ENCODE assay signal across 19 mouse cellular contexts in the genomic region with DNA sequence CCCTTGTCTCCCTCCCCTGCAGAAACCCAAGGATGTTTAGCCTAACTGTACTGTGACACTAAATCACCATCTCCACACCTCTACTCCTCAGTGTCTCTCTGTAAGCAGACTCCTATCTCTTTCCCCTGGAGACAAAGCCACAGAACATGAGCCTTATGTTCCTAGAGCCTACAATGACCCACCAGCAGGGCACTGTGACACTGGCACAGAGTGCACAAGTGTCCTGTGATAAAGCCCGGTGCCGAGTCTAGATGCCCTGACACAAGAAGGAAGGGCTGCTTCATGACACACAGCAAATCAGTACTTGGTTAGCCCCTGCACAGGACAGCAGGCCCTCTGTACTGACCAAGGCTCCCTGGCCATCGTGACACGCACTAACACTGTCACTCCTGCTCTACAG.
"Had no signal": no experiment of that assay in that cellular context is flagged by ENCODE, and none has a peak within 500 bp of the region (broad histone marks: within the 10 kb centered on the region; RNA-seq: fewer than 3 reads in every experiment).

No protein-coding gene starts in this region.

- H3K9ac ChIP-seq: liver, embryonic 14.5 days; lung, embryonic 14.5 days; midbrain, embryonic 13.5 days; midbrain, embryonic 15.5 days; neural tube, embryonic 13.5 days; neural tube, embryonic 15.5 days had no signal

- H3K4me3 ChIP-seq: midbrain, embryonic 13.5 days; midbrain, embryonic 15.5 days; myocyte; neural tube, embryonic 13.5 days; neural tube, embryonic 15.5 days had no signal

- H3K4me2 ChIP-seq: lung, embryonic 14.5 days; midbrain, embryonic 11.5 days; midbrain, embryonic 13.5 days; midbrain, embryonic 15.5 days; neural tube, embryonic 13.5 days; neural tube, embryonic 15.5 days had no signal

- ATAC-seq: midbrain, embryonic 13.5 days; midbrain, embryonic 15.5 days had no signal

- H3K27me3 ChIP-seq: midbrain, embryonic 13.5 days; midbrain, embryonic 15.5 days; neural tube, embryonic 13.5 days; neural tube, embryonic 15.5 days had no signal

- H3K4me1 ChIP-seq: midbrain, embryonic 15.5 days had no signal

- H3K27ac ChIP-seq: liver, embryonic 14.5 days; midbrain, embryonic 13.5 days; midbrain, embryonic 15.5 days; neural tube, embryonic 13.5 days; neural tube, embryonic 15.5 days had no signal

- H3K36me3 ChIP-seq: midbrain, embryonic 13.5 days; midbrain, embryonic 15.5 days; neural tube, embryonic 13.5 days; neural tube, embryonic 15.5 days had no signal

- DNase-seq: lung, adult 18-20 months; lung, embryonic 14.5 days; lung, postnatal 10 days; lung, postnatal 4 days; retina, postnatal 1 day; right cerebral cortex, adult 18-20 months; right cerebral cortex, postnatal 25 days; right cerebral cortex, postnatal 4 days; spleen, adult 18-20 months; thymus, adult 18-20 months; thymus, postnatal 14 days; thymus, postnatal 36 days had no signal

- H3K9me3 ChIP-seq: midbrain, embryonic 13.5 days; midbrain, embryonic 15.5 days; neural tube, embryonic 13.5 days; neural tube, embryonic 15.5 days had no signal
